Mouse (Mus musculus) heart, postnatal 14 days (tissue): ENCODE results near the gene Gm49630. TPM values are rescaled to one million over a fixed set of nuclear protein-coding genes. Genes with fewer than 3 reads are reported as not detected.
"Not testable (repeated sequence)": the region's sequence is repeated elsewhere in the genome, so short reads cannot be mapped to it uniquely, and the experiment has no call there.

ENCODE experiments used
- DNase-seq, 2 experiments: peaks; one replicate each; pipeline ENCODE4 v3.0.0; 2021 to 2022
- intact Hi-C: fragments of 180-260 bp; cut with DNase I; formaldehyde crosslinking; loops from one replicate; pipeline ENCODE4 v1.15.1; 2025
- long read RNA-seq, 2 experiments: library from polyadenylated mRNA; stranded (forward); transcript quantifications; one replicate each; pipeline ENCODE4 v2.0.0; 2021
- total RNA-seq, 2 experiments: library from RNA; stranded (reverse); gene quantifications; 2 replicates each; pipeline ENCODE4 v1.2.3; 2021

The Gm49630 gene
- not detected for total RNA-seq
- long read RNA-seq, experiment 1, result 0 reads
- long read RNA-seq, experiment 2, result 0 reads

DNA sequence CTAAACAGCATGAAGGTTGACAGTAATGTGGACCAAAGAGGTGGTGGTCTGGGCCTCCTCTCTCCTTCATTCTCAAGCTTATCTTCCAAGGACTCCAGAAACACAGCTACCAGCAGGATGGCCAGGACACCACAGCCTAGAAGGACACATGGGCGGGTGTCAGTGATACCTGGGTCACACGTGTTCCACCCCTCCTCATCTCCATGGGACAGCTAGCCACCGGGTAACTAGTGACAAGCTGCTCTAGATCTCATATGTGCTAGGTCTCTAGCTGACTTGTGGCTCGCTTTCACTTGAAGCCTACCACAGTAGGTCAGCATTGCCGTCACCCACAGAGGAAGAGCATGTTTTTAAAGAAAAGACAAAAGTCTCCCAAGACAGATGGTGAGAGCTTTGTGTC lies at the start of gene Gm49630:
Gm49630 (minus strand) TSS at position 101 of the 400 bp plus-strand sequence.
- DNase-seq, intact Hi-C loops: not testable (repeated sequence)

GRCm38 (mm10) chr17:7420191-7420973 lies 48.6 kb upstream of the Gm49630 start:
- intact Hi-C loops, DNase-seq: not testable (repeated sequence)

GRCm38 (mm10) chr17:7414601-7415310 lies 43.0 kb upstream of the Gm49630 start:
- intact Hi-C loops, result not testable (repeated sequence)

GRCm38 (mm10) chr17:7413336-7413735 lies 41.6 kb upstream of the Gm49630 start:
- DNase-seq, intact Hi-C loops: not testable (repeated sequence)

More at GRCm38 (mm10) chr17:7414601-7415310, 43.0 kb upstream of the Gm49630 start:
- DNase-seq, result not testable (repeated sequence)

DNA sequence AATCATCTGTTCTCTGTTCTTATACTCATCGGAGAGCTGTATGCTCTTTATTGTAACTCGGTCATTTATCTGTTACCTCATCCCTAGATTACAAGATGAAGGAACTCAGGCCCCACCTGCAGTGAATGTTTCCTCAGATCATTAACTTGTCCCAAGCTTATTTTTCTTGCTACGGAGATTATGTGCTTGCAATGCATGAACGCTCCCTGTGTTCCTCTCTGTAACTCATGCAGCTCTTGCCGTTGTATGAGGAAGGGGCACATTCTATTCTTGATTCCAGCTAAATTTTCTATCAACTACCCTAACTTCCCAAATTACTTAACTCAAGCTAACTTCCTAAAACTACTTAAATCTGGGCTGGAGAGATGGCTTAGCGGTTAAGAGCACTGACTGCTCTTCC lies 28.0 kb upstream of the Gm49630 start:
- intact Hi-C loops, DNase-seq: not testable (repeated sequence)

DNA sequence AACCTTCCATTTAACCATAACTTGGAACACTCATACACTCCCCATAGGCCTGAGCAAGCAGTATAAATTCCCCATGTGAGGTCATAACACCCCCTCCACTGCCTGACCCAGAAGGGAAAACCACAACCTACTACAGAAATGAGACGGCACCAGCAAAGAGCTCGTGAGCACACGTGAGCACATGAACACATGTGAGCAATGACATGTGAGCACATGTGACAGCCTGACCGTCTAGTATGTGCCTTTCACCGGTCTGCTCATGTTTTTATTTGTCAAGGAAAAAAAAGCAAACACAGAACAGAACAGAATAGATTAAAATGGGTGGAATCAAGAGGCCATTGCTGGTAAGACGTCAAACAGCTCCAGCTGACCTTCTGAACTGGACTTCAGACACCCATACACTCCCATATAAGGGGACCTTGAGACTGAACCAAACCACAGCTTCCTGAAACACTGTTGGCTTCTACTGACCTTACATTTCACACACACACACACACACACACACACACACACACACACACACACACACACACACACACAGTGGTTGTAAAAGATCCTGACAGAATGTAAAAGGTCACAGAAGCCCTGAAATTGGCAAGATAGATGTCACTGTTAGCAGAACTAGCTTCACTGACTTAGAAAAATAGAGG lies 26.5 kb upstream of the Gm49630 start:
- DNase-seq, intact Hi-C loops: not testable (repeated sequence)

DNA sequence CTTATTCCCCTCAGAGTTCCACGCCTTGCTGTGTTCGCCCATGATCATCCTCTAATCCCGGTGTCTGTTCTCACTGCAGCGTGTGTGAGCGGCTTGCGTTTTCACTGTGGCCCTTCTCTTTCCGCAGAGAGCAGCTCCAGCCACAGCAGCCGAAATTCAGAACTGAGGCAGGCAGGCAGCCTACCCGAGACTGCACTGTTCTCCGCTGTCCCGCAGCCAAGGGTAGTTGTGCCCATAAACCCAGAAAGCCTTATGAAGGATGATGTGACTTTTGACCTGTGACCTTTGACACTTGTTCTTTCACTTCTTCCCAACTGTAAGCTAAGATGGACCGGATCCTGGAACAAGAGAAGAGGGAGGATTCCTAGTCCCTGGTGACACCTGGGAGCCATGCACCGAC lies 25.3 kb upstream of the Gm49630 start:
- intact Hi-C loops, DNase-seq: not testable (repeated sequence)

GRCm38 (mm10) chr17:7396288-7396687 lies 24.5 kb upstream of the Gm49630 start:
- DNase-seq, intact Hi-C loops: not testable (repeated sequence)

DNA sequence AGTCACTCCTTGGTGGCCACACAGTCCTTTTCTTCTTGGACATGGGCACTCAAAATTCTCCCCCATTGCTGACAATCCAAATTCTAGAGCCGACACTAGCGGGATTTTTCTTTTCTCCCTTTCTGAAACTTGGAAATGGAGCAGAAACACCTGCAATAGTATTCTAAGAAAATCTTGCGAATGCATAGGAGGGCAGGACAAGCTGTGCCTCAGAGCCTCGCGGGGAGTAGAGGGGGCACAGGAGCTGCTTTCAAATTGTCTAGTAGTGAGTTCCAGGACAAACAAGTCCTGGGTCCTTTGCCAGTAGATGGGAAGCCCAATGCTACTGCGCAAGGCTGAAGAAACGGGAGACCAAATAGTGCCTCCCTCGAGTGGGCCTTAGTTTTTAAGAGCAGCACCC lies 23.9 kb upstream of the Gm49630 start:
- intact Hi-C loops, DNase-seq: not testable (repeated sequence)

DNA sequence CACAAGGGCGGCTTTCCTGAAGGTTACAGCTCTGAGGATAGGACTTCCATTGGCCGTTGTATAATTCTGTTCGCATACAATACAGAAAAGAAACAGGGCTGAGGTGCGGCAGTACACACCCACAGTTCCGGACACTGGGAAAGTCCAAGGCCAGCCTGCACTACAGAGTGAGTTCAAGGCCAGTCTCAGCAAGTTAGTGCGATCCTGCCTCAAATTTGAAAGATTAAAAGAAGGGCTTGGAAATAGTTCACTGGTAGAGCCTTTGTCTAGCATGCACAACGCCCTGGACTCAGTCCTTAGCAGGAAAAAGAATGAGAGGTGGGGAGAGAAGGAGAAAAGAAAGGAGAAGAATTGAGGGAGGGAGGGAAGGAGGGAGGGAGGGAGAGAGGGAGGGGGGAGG lies 23.3 kb upstream of the Gm49630 start:
- intact Hi-C loops, DNase-seq: not testable (repeated sequence)

DNA sequence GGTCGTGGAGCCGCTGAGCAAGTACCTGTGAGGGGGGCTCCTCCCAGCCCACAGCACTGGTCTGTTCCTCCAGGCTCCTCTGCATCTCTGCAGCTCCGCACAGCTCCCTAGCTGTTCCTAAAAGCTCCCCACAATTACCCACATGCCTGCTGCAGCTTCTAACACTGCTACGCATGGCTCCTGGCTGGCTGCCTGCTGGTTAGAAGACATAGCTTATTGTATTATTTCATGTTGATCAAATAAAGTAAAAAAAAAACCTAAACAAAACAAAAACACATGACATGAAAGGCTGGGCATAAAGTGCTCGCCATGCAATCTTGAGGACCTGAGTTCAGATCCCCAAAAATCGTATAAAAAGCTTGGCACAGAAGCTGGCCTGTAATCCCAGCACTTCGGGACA lies 18.1 kb upstream of the Gm49630 start:
- DNase-seq, intact Hi-C loops: not testable (repeated sequence)

DNA sequence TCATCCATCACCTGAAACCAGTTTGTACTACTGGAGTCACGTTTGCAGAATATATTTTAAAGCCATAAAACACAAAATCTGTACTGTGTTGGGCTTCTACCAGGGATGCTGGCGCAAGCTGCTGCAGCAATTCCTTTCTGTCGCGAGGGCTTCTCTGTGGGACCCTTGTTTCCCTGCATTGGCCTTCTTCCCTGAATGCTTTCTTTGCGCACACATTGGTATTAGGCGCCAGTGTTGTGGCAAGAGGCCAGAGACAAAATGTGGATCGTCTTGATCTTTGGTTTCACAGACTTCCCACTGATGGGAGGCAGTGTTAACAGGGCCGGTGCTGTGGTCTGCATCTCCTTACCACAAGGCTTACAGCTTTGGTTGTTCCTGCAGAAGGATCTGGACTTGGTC lies 17.2 kb upstream of the Gm49630 start:
- intact Hi-C loops, DNase-seq: not testable (repeated sequence)

- intact Hi-C loops, DNase-seq: not testable (repeated sequence)
These were observed 16.7 kb upstream of the Gm49630 start for GRCm38 (mm10) chr17:7388341-7388957.

GRCm38 (mm10) chr17:7386016-7386415 lies 14.2 kb upstream of the Gm49630 start:
- intact Hi-C loops, DNase-seq: not testable (repeated sequence)

- intact Hi-C loops, DNase-seq: not testable (repeated sequence)
These were observed 13.6 kb upstream of the Gm49630 start, which contains the start of gene Unc93a2 for GRCm38 (mm10) chr17:7385364-7385763. Gene Unc93a2, minus strand, starts transcription at chr17:7385464.

- intact Hi-C loops, DNase-seq: not testable (repeated sequence)
These were observed 11.7 kb upstream of the Gm49630 start for GRCm38 (mm10) chr17:7383167-7384143.

DNA sequence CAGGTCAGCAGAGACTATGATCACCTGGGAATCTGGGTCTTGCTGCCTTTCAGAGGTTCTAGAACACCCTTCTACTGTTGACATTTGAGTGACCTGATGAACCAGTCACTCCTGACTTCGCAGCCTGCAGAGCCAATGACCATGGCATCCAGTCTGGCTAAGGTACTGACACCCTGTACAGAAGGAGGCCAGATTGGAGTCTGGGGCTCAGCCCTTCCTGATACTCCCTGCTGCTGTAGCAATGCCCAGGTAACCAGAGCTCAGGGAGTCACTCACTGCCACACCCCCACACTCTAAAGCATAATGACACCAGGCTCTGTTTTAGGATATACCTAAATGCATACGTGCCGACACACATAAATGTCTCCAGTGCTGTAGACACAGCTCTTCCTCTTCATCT lies 10.9 kb upstream of the Gm49630 start:
- intact Hi-C loops, DNase-seq: not testable (repeated sequence)

- intact Hi-C loops, DNase-seq: not testable (repeated sequence)
These were observed 6.1 kb upstream of the Gm49630 start for GRCm38 (mm10) chr17:7377907-7378306.
